Mouse (Mus musculus): ENCODE measurements at regions not wholly inside any gene's neighbourhood (a gene's known extent, or its start where the extent isn't known, plus 50 kb on each side); places are given as distances from the start of the nearest gene placed in this dataset.

GRCm38 (mm10) chr15:6999667-7000066 lies 90.7 kb upstream of the Lifr start:
- TF ChIP-seq EP300 (IDR thresholded peaks at IDR 0.05; ENCODE audit: insufficient read depth, low read depth, low read length) (no peak), CTCF (IDR thresholded peaks at IDR 0.05) (no peak)

All from heart, adult 2 months (tissue).